Mouse (Mus musculus) embryo, embryonic 11.5 days (tissue): ENCODE results near the gene Endou.

Source experiments
- DNase-seq: peaks from one replicate; pipeline ENCODE4 v3.0.0-alpha.2; 2012; ENCODE audit warnings: low read depth, low spot score

Gene Endou

DNA sequence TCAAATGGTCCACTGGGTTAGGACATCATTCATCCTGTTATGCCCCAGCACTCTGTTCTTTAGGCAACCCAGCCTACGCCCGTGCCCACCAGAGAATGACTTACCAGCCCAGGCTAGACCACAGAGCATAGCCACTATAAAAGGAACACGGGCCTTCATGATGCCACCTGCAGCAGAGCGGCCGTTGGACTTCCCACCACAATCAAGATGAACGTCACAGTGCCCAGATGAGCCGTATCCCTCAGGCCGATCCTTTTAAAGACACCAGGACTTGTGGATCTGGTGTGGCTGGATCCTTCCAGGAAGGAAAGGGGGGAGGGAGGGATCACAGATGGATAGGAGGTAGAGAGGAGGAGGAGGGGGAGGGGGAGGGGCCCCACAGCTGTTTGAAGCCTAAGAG is at the start of gene Endou:
Gene Endou (minus strand): TSS at position 229 of the 400 bp plus-strand sequence.
- no peak for DNase-seq

DNA sequence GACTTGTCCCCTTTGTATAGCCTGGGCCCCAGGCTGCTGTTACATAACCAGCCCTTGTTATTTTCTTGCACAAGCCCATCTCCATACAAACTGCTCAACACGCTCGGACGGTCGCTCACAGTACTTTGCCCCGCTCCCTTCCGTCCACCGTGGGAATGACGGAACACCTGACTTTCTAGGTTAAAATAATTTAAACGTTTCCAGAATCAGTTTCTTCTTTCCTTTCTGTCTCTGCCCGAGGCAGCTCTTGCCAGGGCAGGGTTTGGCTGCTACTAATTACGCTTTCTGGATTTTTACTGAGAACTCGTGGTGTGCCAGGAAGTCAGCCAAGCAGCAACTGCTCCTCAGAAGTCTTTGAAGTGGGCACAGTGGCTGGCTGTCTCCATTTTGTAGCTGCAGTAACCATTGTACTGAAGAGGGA is 49.5 kb upstream of the Endou start:
- DNase-seq = no peak

DNA sequence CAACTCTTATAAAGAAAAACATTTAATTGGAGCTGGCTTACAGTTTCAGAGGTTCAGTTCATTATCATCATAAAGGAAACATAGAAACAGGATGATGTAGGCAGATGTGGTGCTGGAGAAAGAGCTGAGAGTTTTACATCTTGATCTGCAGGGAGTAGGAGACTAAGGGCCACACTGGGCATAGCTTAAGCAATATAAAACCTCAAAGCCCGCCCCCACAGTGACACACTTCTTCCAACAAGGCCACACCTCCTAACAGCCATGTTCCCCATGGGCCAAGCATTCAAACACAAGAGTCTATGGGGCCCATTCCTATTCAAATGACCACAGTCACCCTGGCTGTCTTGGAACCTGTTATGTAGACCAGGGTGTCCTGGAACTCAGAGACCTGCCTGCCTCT is 48.4 kb upstream of the Endou start:
- DNase-seq = no peak

DNA sequence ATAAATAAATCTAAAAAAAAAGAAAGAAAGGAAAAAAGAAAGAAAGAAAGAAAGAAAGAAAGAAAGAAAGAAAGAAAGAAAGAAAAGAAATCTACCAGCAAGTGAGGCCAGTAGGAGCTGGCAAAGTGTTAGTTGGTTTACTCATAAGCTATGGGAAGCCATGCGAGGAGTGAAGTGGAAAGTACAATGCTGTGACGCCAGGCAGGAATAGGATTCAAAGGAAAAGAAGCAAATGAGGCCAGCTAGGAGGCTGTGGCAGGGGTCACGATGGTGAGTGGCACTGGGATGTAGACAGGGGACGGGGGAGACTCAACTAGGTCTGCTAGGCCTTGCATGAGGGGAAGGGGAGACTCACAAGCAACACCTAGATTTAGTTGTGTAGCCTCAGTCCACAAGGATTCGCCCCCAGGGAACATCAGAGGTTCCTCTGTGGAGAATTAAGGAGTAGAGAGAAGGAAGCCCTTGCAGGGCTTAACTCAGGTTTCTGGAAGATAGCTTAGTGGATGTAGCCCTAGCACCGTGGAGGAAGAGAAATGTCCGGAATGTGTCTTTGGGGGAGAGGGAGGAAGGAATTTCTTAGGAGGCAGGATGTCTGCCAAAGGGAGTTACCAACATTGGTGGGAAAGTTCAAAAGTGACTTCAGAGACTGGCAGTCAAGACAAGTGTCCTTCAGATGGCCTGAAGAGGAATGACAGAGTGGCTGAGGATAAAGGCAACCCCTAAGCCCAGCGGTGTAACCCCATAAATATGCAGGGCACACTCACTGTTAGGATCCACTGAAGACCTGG is 47.4 kb upstream of the Endou start, which contains the start of gene Slc48a1:
Gene Slc48a1 (plus strand): TSS at position 210 of the 788 bp plus-strand sequence.
- DNase-seq = no peak

DNA sequence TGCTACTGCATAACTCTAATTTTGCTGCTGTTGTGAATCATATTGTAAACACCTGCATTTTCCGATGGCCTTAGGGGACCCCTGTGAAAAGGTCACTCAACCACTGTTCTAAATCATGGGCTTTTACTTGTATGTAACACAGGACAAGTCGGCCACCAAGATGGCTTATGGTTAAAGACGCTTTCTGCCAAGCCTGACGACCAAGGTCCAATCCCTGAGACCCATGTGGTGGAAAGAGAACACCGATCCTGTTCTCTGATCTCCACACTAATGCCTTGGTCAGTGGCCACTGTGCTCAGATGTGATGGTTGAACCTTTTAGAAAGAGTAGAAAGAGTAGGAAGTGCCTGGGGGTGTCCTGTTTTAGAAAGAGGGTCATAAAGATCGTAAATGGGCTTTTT is 45.8 kb upstream of the Endou start:
- DNase-seq = no peak

DNA sequence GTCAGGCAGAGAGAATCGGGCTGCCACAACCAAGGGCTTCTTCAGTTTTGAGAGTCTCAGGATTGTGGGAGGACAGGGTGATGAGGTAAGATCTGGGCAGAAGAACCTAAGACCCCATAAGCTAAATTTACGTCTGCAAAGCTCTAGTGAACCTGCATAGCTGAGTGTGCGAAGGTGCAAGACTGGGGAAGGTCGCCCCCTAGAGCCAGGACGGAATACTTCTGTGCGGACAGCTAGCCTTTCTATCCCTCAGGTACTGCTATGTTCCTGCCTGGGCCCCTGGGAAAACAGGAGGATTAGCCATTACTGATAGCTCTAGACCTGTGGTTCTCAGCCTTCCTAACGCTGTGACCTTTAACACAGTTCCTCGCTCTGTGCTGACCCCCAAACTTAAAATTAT is 45.4 kb upstream of the Endou start:
- no peak for DNase-seq

DNA sequence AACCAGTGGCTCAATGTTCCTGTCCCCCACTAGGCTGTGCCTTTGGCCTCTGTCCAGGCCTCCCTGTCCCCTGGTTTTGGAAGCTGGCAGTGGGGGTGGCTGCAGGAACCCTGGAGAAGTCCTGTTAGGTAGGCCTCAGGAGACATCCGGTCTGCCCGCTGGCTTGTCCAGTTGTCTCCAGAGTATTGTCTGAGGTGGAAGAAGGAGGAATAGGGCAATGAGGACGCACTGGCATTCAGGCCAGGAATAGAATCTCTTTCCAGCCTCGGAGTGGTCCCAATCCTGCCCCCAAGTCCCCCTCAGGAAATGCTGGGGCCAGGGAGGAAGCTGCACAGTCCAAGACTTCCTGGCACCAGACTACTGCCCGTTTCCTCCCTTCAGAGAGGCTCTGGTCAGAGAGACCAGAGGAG is 42.8 kb upstream of the Endou start:
- no peak for DNase-seq

DNA sequence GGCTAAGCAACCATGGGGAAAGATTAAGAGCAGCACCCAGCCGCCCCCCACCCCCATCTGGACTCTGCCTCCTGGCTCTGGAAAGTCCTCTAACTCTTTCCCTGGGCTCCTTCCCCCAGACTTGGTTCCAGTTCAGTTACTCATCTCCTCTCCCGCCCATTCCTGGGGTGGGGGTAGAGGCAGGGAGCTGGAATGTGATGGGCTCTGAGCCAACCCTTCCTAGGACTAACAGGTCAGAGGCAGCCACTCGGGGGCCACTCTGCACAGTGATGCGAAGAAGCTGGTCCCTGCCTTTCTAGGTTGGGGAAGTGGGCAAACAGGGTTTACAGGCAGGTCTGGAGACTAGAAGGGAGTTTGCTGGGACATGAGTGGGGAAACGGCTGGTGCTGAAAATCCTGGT is 42.0 kb upstream of the Endou start:
- no peak for DNase-seq

DNA sequence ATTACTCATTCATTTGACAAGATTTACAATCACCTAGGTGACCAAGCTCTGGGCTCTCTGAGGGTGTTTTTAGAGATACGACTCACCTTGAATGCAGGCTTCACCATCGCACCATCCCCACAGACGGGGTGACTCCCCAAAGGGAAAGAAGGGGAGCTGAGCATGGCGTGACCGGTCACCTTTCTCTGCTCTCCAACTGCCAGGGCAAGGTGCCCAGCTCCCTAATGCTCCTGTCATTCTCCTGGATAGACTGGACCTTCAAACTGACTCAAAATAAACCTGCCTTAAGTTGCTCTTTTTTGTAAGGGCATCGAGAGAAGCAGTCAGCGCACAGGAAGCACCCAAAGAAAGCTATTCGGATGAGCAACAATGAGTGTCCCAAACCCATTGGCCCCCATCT is 39.1 kb upstream of the Endou start:
- no peak for DNase-seq

DNA sequence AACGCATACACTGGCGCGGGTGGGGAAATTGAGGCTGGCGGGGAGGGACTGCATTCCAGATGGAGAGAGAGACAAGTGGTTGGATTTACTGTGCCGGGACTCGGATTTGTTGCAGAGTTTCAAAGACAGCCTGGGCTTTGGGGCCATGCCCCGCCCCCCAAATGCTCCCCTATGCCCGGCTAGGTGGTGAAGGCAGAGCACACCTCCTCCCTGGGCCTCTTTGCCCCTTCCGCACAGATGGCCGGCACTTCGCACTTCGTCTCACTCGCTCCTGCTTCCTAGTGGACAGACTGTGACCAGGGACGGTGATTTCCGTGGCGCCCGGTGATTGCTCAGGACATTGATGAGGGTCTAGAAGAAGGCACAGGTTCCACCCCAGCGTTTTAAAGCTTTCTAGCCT is 37.1 kb upstream of the Endou start:
- no peak for DNase-seq

DNA sequence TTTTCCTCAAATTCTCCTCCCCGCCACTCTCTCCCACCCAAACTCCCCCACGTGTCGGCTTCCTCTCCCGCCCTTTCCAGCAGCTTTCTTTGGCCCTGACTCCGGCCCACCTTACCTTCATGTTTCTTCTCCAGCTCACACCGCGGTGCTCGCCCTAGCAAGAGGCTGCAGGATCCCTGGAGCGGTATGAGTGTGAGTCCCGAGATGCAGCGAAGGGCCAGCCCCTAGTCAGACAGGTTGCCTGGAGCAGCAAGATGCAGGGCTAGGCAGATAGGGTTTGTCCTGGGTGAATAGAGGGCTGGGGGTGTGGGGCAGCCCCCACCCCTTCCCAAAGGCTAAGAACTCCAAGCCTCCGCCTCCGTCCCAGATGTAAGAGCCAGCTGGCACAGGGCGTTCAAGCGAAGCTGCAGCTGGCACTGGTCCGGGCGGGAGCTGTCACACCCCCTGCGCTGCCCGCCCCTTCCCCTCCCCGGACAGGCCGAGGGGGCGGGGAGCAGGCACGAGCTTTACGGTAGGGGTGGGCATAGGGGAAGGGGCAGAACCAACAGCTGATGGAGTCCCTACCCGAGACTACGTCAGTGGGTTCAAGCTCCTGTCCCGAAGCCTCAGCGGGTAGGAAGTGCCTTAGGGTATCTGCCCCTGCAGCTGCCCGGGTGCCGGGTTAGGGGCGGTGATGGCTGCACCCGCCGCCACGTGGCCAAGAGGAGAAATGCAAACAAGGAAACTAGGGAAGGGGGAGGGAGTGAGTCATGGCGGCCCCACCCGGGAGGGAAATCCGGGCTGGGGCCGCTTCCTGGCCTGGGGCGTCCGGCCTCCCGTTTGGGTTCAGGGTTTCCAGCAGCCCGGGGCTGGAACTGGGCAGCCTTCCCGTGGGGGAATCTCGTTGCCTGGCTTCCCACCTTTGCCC is 36.4 kb upstream of the Endou start, which contains the start of gene Rapgef3:
Gene Rapgef3 (minus strand): TSS at position 693 of the 907 bp plus-strand sequence.
- no peak for DNase-seq

DNA sequence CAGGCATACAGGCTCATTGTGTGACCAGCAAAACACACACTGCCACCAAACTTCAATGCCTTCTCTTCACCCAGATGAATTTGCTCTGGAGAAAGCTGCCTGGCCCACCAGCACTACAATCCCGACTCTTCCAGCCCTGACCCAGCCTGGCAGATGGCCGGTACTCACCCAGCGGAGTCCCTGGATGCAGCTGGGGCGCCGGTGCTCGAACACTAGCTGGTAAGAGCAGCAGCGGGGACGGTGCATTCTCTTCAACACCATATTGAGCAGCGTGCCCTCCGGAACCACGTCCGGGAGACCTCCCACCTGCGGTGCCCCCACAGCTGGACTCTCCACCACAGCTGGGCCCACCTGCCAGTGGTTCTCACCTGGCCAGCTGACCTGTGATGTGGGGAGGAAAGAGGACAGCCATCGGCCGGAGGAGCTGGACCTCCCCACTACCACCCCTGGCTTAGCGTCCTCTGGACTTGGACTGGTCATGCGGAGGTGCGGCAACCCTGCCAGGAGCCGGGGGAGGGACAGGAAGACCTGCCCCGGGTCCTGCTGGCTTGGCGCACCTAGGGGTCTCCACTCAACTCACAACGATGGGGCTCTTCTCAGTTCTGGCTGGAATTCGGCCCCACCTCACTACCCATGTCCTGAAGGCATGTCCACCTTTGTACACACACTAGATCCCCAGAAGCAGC is 35.6 kb upstream of the Endou start:
- DNase-seq = no peak

DNA sequence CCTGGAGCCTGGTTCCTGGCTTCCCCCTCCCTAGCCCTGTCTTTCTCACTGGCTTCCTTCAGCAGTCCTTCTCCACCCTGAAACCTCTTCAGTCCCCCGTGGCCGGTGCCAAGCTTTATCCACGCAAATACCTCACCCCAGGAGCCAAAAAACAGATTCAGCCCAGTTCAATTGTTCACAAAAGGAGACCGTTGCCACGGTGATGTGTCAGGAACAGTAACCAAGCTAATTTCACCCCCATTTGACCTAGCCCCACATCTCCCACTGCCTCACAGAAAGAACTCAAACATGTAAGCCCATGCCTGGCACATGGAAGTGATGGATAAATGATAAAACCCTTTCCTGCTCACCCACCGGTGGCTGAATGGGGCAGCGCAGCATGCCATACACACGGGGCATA is 35.1 kb upstream of the Endou start:
- no peak for DNase-seq

DNA sequence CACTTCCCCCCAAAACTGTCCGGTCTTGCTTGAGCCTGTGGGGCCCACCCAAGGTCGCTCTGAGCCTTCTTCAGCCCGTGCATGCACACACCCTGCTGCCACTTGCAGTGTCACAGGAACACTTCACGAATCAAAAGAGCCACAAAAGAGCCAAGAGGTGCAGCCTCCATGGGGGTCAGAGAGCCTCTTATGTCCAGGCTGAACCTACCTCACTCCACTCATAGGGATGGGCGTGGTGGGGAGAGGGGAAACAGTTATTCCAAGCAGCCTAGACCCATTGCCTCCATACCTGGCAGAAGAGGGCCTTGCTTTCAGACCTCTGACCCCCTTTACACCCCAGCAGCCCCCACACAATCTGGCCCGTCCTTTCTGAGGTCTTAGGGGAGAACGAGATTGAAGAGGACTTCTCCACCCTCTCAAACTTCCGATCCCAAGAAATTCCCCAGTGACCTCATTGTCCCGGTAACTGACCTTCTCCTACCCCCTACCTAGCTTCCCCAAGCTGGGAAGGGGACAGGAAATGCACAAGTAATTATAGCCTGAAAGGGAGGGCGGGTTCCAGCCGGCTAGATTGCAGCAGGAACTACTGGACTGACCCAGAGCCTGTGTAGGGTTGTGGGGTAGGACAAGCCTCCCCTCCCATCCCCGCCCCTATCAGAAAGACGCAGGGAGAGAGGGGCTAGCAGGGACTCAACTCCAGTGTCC is 34.1 kb upstream of the Endou start:
- no peak for DNase-seq

DNA sequence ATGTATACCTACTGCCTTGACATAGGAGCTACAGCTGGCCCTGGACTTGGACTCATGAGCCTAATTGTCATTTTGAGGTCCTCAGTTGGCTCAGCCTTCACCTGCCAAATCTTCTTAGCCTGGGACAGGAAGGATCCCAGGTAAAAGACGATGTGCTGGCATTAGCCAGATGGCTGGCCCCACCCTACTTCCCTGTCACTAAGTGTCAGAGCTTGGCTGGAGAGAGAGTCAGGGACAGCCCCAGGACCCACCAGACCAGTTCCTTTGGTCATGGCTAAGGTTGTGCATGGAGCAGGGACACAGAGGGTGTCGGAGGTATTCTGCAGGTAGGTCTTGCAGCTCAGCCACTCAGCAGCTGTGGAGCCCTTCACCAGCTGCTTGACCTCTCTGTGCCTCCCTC is 33.4 kb upstream of the Endou start:
- DNase-seq = no peak

DNA sequence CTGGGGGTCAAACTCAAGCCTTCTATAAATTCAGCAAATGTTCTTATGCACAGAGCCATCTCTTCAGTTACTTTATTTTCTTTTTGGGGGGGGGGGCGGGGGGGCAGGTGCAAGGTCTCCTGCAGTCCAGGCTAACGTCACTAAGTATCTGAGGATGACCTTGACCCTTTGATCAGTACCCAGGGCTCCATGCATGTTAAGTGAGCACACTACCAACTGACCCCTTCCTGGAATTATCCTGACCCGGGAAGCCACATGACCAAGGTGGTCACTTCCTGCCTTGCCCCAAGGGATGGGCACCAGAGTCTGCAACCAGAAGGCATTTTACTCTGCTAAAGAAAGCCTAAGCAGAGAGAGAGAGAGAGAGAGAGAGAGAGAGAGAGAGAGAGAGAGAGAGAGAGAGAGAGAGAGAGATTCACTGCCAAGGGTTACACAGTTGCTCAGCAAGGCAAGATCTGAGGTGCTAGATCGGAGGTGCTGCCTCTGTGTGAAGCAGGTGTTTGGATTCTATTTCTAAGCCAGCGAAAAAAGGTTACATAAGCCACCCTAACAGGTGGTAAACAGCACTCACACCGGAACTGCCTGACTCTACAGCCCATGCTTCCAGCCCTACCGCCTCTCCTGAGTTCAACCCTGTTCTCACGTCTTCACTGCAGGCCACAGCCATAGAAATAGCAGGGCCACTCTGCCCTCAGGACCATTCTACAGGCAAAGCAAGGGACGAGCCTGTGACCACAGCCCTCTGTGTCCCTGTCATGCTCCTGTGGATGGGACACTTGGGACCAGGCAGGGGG is 32.3 kb upstream of the Endou start:
- DNase-seq = no peak

DNA sequence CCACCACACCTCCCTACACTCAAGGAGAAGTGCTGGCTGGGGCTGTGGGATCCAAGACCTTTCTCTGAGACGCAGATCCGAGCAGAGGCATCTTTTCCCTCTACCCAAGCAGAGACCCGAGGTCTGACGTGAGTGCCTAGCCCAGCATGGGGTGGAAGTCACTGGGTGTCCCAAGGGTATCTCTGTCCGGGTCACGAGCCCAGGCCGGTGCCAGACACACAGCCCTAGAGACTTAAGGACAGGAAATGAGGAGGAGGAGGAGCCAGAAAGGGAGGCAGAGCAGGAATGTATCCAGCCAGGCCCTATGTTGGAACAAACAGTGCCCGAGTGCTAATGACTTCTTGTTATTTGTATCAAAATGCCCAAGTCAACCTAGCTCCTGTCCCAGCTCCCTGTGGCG is 31.6 kb upstream of the Endou start:
- DNase-seq = no peak

DNA sequence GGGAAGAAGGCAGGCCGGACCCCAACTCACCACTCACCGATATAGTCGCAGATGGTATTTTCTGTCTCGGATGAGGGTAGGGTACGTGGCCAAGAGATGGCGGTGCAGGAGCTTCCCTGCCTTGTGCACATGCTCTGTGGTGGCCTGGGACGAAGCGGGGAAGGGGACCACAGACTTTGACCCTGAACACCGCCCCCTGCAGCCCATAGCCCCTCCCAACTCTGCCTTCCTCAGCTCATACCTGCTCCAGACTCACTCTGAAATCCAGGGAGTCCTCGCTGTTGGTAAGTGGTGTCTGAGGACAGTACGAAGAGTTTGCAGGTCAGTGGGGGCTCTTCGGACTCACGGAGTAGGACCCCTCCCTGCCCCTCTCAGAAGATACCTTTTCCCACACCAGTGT is 30.3 kb upstream of the Endou start:
- DNase-seq = no peak

DNA sequence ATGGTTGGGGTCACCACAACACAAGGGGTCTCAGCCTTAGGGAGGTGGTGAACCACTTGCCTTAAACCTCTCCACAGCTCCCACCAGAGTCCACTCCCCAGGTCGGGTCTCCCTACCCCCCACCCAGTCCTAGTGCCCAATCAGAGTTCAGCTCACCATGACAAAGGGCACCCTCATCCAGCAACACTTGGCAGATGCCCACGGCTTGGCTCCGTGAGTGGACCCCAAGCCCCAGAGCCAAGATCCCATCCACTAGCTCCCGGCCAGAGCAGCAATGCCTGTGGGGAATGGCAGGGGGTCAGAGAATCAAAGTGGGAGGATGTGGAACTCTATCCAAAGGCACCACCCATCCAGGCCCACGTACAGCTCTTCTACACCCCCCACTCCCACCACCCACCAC is 29.8 kb upstream of the Endou start:
- no peak for DNase-seq

DNA sequence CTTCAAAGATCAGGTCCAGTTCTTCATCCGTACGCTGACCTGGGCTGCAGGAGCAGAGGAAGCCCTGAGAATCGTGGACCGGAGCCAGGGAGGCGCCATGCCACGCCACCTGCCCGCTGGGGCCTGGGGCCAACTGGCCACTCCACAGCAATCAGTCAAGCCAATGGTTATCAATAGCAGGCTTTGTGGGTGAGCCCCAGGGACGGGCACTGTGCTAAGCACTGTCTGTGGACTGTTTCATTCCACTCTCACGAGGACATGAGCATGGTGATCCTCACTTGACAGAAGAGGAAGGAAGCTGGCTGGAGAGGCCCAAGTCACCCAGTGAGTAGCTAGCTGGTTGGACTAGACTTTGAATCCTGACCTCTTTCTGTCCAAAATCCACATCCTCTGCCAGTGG is 28.9 kb upstream of the Endou start:
- no peak for DNase-seq

DNA sequence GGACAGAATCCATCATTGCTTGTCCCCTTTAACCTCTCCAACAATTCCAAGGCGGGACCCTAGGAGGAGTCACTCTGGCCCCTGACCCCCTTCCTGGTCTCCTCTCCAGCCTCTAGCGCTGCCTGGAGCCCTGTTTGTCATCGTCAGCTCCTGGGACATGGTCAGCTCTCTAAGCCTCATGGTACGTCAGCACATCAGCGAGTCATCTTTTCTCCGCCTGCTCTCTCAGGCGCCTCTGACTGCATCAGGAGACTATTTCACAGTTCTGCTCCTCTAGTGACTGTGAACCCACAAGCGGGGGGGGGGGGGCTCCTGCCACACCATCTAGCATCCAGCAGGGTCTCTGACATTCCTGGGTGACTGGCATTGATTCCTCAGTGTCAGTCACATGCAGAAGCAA is 24.2 kb upstream of the Endou start:
- DNase-seq = no peak
